In the genomic region with DNA sequence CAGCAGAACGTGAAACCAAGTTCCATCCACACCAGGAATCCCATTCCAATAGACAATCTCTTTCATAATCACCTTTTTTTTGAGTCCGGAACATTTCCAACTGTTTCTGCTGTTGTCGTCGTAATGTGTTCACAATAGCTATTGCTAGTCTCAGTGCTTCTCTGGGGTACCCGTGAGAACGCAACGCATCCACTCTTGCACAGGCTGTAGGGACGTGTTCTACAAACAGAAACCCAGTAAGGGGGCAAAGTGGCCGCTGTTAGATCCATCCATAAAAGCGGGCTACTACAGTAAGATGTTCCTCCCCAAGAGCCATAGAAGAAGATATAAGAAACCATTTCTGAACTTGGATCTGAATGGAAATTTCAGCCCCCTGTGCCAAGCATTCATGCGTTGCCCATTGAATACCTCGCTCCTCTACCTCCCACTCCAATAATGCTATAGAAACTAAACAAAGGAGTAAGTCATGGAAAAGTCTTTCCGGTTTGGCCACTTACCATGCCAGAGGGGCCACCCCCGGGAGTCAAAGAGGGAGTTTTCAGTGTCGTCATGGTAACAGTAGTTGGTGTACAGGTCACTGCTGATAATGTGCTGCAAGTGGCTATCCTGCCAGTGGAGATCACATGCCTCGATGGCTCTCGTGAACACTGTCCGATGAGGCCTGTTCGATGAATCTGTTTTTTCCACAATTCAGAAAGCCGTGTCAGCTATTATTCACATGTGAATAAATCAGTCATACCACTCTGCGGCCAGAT, we compare ENCODE assay signal across 11 mouse cellular contexts.
A peak's percentile ranks its signal among the peaks of the same experiment; 100 is the strongest.
DNase-seq lines count a peak whose midpoint lies in the region; ATAC-seq lines count a peak whose summit lies in the region.
"Had no signal": no experiment of that assay in that cellular context is flagged by ENCODE, and none has a peak within 500 bp of the region (broad histone marks: within the 10 kb centered on the region; RNA-seq: fewer than 3 reads in every experiment).

No protein-coding gene starts in this region.

- peak; percentile 65 for ATAC-seq in embryonic facial prominence, embryonic 14.5 days (ENCODE audit: low read depth)

- DNase-seq in embryo, embryonic 10 days (ENCODE audit: low spot score), result peak; percentile 67
- peak; percentile 48 for DNase-seq in embryonic facial prominence, embryonic 14.5 days (ENCODE audit: low spot score)
- DNase-seq in lung, postnatal 36 days, result peak; percentile 35
- DNase-seq in ovary, adult 18-20 months (ENCODE audit: low spot score), result peak; percentile 7
- DNase-seq in layer of hippocampus, adult 8-10 months (ENCODE audit: low spot score in 2 of 2), result no peak
- no peak for DNase-seq in layer of hippocampus, postnatal 36 days
- DNase-seq in c-Kit-positive CD71-positive TER-119-positive erythroid progenitor cells, embryonic 14.5 days (ENCODE audit: low spot score), result no peak
- DNase-seq: adrenal gland, postnatal 14 days; cerebellum, postnatal 14 days; kidney, postnatal 4 days; thymus, postnatal 36 days had no signal

- H3K27me3 ChIP-seq in embryonic facial prominence, embryonic 14.5 days (replicated peaks; ENCODE audit: control insufficient read depth, insufficient read depth, low read length), result no peaks in the 10 kb centered on the region

- H3K4me2 ChIP-seq in embryonic facial prominence, embryonic 14.5 days (ENCODE audit: low read depth, low read length), result no peak overlapping the region

- H3K9me3 ChIP-seq in embryonic facial prominence, embryonic 14.5 days (ENCODE audit: control insufficient read depth, low read length), result no peaks in the 10 kb centered on the region

- H3K9ac ChIP-seq in embryonic facial prominence, embryonic 14.5 days (ENCODE audit: low read depth, low read length), result no peak overlapping the region

- 87% methylated on average over 21 of the region's 21 CpGs for WGBS in embryonic facial prominence, embryonic 14.5 days

- H3K4me1 ChIP-seq in embryonic facial prominence, embryonic 14.5 days (ENCODE audit: control insufficient read depth, insufficient read depth, low read length), result no peaks in the 10 kb centered on the region

- no peak overlapping the region for H3K27ac ChIP-seq in embryonic facial prominence, embryonic 14.5 days (replicated peaks; ENCODE audit: low read depth, low read length)

- peaks cover 22% of the 10 kb centered on the region for H3K36me3 ChIP-seq in embryonic facial prominence, embryonic 14.5 days (ENCODE audit: control insufficient read depth, insufficient read depth, low read length)

- H3K4me3 ChIP-seq in embryonic facial prominence, embryonic 14.5 days (ENCODE audit: low read depth, low read length), result no peak overlapping the region

Comparison
In these comparisons a context has a peak if more than half of its experiments do, and no peak if none do; other contexts are left out.
1. DNase-seq: peak in embryo, embryonic 10 days (single experiment), embryonic facial prominence, embryonic 14.5 days (single experiment), lung, postnatal 36 days (single experiment) and ovary, adult 18-20 months (single experiment); none in layer of hippocampus, adult 8-10 months (0 of 2), layer of hippocampus, postnatal 36 days (0 of 2) and c-Kit-positive CD71-positive TER-119-positive erythroid progenitor cells, embryonic 14.5 days (single experiment).